Mouse (Mus musculus): ENCODE data around the gene Srd5a2.
A peak's percentile ranks its signal among the peaks of the same experiment; 100 is the strongest.
"Not testable (repeated sequence)": the region's sequence is repeated elsewhere in the genome, so short reads cannot be mapped to it uniquely, and the experiment has no call there.

Gene Srd5a2

DNA sequence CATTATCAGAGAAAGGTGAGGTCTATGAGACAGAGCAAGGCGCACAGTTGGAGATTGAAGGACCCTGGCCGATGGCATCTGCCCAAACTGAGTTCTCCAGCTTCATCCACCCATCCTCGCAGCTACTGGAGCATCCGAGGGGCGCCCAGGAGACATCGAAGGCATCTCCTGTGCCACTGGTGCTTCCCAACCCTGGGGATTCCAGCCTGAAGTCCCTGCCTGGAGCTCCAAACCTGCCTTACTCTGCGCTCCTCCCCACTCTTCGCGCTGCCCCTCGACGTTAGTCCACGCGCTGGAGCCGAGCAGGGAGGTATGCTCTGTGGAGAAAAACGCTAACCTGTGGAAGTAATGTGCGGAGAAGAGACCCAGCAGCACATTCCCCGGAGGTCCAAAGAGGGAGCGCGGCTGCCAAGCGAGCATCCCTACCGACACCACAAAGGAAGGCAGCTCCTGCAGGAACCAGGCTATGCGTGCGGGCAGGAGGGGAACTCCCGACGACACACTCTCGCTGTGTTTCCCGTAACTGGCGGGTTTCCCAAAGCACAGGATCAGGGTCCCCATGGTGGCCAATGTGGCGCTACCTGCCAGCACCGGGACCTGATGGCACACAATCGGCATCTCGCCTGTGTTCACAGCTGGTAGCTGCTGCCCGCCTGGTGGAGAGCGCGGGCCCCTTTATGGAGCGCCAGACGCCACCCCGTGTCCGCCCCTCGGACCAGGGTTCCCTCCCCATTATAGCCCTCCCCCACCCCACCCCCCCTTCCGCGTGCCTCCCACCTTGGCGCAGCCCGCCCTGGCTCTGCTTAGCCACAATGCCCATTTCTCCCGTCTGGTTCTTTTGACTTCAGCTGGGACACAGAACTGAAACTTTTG is at the start of gene Srd5a2:
Gene Srd5a2, minus strand, starts transcription at position 707 of the 873 bp plus-strand sequence.
- peak; percentile 10 for DNase-seq

DNA sequence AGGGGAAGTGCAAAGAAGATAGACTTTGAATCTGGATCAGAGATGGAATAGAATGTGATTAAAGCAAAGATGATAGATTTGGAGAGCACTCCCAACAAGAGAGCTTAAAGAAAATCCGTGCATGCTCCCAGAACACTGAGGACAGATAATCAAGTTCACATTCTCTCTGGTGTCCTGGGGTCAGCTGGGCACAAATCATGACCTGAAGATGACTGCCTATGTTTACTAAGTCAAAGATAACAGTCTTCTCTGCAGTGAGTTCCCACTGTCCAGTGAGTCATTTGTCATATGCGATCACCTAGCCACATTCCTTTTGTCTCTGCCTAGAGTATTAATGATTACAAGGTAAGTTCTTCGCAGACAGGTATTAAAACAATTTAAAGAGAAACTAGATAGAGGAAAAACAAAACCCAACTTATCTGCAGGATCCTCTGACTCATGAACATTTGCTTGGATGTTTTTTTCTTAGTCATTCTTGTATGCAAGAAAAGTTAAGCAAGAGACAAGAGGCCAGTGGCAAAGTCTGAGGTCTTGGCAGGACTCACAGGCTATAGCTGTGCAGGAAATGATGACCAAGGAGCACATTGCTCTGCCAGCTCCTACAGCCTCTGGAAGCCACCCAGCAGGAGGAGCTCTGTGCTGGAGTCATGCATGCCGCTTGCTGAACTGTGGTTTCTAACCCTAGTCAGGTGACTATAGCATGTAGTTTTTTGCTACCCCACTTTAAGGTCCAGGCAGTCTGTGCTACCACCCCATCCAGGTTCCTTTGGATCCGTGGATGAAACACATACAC is 41.4 kb upstream of the Srd5a2 start:
- peak; percentile 64 for DNase-seq

DNA sequence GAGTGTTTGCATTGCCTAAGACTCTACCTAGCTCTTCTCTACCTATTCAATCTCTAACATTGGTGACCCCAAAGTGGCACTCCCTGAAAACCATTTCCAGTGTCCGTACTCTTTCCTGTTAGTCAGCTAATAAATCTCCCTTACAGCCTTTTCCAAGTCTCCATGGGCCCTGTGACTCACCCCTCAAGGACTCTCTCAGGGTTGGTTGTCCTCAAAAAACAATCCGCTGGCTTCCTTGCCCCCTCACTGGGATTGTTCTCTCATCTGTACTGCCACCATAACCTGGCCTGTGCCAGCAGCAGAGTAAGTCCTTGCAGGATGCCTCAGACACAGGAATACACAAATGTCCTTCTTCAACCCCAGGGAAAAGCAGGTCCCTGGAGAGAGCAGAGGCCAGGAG is 40.3 kb upstream of the Srd5a2 start:
- DNase-seq = no peak

DNA sequence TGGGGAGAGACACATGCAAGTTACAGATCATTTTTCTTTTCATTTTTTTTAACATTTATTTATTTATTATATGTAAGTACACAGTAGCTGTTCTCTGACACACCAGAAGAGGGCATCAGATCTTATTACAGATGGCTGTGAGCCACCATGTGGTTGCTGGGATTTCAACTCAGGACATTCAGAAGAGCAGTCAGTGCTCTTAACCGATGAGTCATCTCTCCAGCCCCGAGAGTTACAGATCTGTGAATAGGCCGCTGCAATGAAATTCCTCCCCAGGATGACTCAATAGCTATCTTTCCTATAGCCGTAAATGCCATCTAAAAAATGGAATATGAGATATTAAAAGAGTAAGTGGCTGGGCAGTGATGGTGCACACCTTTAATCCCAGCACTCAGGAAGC is 35.7 kb upstream of the Srd5a2 start:
- DNase-seq = no peak

DNA sequence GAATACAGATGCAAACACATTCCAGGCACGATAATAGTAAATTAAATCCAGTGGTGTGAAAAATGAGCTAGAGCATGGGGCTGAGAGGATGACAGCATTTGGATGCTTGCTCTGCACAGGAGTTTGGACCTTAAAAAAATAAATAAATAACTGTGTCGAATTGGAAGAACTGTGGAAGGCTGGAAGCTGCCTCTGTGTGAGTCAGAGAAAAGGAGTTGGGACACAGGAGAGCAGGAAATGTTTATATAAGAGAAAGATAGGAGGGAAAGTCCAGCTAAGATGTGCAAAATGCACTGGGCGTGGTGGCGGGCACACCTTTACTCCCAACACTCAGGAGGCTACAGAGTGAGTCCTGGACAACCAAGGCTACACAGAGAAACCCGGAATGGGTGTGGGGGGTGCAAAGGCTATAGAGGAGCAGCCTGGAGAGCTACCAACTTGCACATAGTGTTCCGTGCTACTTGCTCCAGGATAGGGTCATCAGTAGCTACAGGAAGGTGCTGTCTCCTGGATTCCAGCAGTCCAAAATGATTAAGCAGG is 32.4 kb upstream of the Srd5a2 start:
- peak; percentile 11 for DNase-seq

GRCm38 (mm10) chr17:74078776-74079495 is 31.2 kb upstream of the Srd5a2 start:
- peak; percentile 34 for DNase-seq

DNA sequence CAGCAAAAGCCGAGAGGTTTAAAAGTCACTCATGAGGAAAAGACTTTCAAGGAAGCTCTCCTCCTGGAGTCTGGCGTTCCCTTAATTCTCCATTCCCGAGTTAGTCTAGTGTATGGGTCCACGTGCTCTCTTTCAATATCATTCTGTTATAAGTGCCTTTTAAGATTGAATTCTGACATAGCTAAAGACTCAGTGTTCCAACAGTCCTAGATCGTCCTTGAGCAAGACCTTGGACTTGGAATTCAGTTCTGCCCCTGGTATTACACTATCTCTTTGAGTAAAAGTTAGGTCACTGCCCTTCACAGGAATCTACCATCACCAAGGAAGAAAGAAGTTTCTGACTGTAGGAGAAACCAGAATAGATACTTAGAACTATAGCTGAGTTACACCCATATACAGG is 25.4 kb upstream of the Srd5a2 start:
- not testable (repeated sequence) for DNase-seq

- DNase-seq = not testable (repeated sequence)
Observed at GRCm38 (mm10) chr17:74062763-74063162, 15.0 kb upstream of the Srd5a2 start.

GRCm38 (mm10) chr17:74048229-74048816 is 607 bp upstream of the Srd5a2 start:
- DNase-seq = no peak

GRCm38 (mm10) chr17:74043754-74044153 is 4.0 kb downstream of the Srd5a2 start:
- DNase-seq = peak; percentile 12

- peak; percentile 90 for DNase-seq
Observed at GRCm38 (mm10) chr17:74020526-74021203, 27.1 kb downstream of the Srd5a2 start.

DNA sequence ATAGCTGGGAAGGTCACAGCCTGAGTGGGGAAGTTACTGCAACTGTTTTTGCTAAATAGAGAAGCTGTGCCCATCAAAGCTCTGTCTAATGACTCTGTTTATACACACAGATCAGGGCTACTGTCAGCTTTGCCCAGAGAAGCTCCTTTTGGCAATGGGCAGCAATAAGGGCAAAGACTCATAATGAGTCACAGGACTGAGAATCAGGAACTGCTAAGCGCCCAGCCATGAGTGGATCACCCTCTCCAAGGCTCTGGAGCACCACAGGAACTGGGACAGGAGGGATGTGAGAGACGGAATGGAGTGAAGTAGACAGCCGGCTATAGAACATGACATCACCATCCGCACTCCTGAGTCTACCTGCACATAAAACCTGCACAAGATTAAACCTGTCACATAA is 29.4 kb downstream of the Srd5a2 start:
- no peak for DNase-seq

DNA sequence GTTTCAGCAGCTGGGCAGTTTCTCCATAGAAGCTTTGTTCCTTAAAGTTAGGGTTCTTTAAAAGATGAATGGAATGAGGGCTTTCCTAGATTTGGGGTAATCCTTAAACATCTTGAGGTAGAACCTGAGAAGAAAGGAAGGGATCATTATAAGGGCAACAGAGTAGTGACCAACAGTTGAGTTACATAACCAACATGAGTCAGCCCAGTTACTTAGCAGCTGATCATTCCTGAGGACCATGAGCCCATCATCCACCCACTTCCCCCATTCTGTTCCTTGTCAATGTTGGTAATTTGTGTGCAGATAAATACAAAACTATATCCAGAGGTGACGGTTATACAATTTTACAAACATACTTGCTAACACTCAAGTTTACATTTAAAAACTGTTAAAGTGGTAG is 30.1 kb downstream of the Srd5a2 start:
- no peak for DNase-seq

DNA sequence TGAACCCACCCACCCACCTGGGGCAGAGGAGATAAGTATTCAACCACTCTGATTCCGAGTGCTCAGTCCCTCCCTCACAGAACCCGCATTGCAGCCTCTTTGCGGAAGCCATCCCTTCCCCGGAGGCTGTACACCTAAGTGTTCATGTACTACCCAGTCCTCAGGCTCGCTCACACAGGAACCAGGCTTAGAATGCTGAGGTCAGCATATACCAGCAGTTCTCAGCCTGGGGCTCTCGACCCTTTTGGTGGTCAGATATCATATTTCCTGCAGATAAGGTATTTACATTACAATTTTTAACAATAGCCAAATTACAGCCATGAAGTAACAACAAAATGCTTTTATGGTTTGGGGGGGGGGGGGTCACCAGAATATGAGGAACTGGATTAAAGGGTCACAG is 32.6 kb downstream of the Srd5a2 start:
- DNase-seq = no peak

GRCm38 (mm10) chr17:74008680-74009079 is 39.0 kb downstream of the Srd5a2 start:
- no peak for DNase-seq

DNA sequence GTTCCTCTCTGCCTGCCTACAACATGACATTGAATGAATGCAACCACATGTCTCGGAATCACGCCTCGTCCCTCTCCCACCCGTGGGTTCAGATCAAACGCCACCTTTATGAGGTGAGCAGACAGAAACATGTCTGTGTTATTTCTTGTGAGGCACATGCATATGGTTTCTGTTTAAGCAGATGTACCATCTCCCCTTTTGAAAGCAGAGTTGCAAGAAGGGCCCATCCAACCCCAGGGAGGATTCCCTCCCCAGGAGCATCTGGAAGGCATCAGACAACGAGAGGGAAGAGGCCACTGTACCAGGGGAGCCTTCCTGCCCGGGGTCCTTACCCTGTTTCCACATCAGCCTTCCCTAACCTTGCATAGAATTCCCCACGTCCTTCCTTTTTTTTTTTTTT is 40.7 kb downstream of the Srd5a2 start:
- DNase-seq = no peak

- no peak for DNase-seq
Observed at GRCm38 (mm10) chr17:74002396-74002795, 45.3 kb downstream of the Srd5a2 start.

- no peak for DNase-seq
Observed at GRCm38 (mm10) chr17:73995907-73996645, 51.6 kb downstream of the Srd5a2 start.

- no peak for DNase-seq
Observed at GRCm38 (mm10) chr17:73991264-73991663, 56.5 kb downstream of the Srd5a2 start.

DNA sequence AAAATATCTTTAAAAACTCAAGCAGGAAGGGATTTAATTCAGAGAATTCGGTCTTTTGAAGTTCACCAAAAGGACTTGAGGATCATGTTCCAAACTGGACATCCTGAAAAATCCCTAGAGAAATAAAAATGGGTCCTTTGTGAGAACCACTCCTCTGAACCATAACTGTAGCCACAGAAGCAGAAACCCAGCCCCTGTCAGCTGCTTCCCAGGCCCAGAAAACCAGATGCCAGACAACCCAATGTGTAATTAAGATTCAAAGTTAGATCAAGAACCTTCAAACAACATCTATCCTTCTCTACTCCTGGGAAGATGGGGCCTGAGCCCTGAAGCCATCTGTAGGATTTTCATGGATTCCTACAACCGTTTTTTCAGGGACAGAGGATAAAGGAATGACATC is 61.1 kb downstream of the Srd5a2 start:
- DNase-seq = no peak

DNA sequence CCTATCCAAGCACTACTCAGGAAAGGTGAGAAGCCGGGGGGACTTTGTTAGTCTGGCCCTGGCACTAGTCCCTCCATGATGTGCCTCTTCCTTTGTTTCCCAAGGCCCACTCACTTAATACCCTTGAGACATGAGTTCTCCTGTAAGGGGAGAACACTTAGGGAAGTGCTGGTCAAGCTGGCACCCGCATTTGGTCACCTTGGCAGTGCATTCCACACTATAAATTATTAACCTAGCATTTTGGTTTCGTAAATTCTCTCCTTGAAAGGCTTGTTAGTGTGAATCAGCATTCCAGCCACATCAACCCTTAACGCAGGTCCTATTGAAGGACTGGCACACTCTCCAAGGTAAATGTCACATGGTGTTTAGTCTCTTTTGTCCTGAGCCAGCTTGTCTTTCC is 61.8 kb downstream of the Srd5a2 start:
- DNase-seq = peak; percentile 21

Measured in kidney, postnatal 10 days (tissue).